24 mouse cellular contexts compared by ENCODE assay signal in genomic region chr10:62540800-62541199, GRCm38 (mm10). TPM values are rescaled to one million over a fixed set of nuclear protein-coding genes. Genes with fewer than 3 reads are reported as not detected.
DNase-seq lines count a peak whose midpoint lies in the region; ATAC-seq and TF ChIP-seq lines count a peak whose summit lies in the region.
"Had no signal": no experiment of that assay in that cellular context is flagged by ENCODE, and none has a peak within 500 bp of the region (broad histone marks: within the 10 kb centered on the region; RNA-seq: fewer than 3 reads in every experiment).

No protein-coding gene starts in this region.

- no peaks in the 10 kb centered on the region for H3K27me3 ChIP-seq in MEL (ENCODE audit: control insufficient read depth in 1 of 2, insufficient read depth in 2 of 2, low read length in 2 of 2)
- no peaks in the 10 kb centered on the region for H3K27me3 ChIP-seq in liver, embryonic 12.5 days (replicated peaks)
- H3K27me3 ChIP-seq: heart, embryonic 12.5 days; hindbrain, embryonic 15.5 days had no signal

- TF ChIP-seq CTCF in MEL (IDR thresholded peaks at IDR 0.05 in 2 of 3, conservative IDR thresholded peaks at IDR 0.05 in 1 of 3; ENCODE audit: control insufficient read depth in 1 of 3, insufficient read depth in 1 of 3, low read depth in 2 of 3, low read length in 3 of 3, poor library complexity in 1 of 3, severe bottlenecking in 1 of 3): no peak

- H3K9me3 ChIP-seq in MEL (replicated peaks; ENCODE audit: insufficient read depth, low read length): no peaks in the 10 kb centered on the region
- H3K9me3 ChIP-seq in liver, embryonic 12.5 days (replicated peaks): no peaks in the 10 kb centered on the region
- H3K9me3 ChIP-seq: G1E; heart, embryonic 12.5 days; hindbrain, embryonic 15.5 days had no signal

- peak overlapping the region; percentile 98 for H3K27ac ChIP-seq in MEL (ENCODE audit: control insufficient read depth, low read depth, low read length)
- H3K27ac ChIP-seq in liver, embryonic 12.5 days: peak overlapping the region; percentile 43; the same call in 1 of the 2 replicates
- H3K27ac ChIP-seq: heart, adult 2 months; hindbrain, embryonic 15.5 days had no signal

- H3K79me2 ChIP-seq in MEL (ENCODE audit: control insufficient read depth, insufficient read depth, low read length, poor library complexity): no peaks in the 10 kb centered on the region; the same call in 1 of the 2 replicates

- ATAC-seq in liver, embryonic 12.5 days: peak; percentile 87
- ATAC-seq in megakaryocyte, adult 5-6 weeks (ENCODE audit: poor library complexity, severe bottlenecking): peak; percentile 2
- ATAC-seq: forebrain, embryonic 14.5 days; midbrain, embryonic 16.5 days had no signal

- no peak for TF ChIP-seq RAD21 in MEL (IDR thresholded peaks at IDR 0.05; ENCODE audit: low read depth, low read length)

- H3K4me1 ChIP-seq in MEL (ENCODE audit: control insufficient read depth in 1 of 2, insufficient read depth in 2 of 2, low read length in 2 of 2): peaks cover 6 to 32% of the 10 kb centered on the region in 2 experiments
- peaks cover 43% of the 10 kb centered on the region for H3K4me1 ChIP-seq in liver, embryonic 12.5 days
- H3K4me1 ChIP-seq: hindbrain, embryonic 15.5 days had no signal

- peaks cover 0 to 16% of the 10 kb centered on the region in 2 experiments; a peak in 2 of 4 replicates for H3K36me3 ChIP-seq in MEL (ENCODE audit: control insufficient read depth in 1 of 2, insufficient read depth in 2 of 2, low read length in 2 of 2)
- no peaks in the 10 kb centered on the region for H3K36me3 ChIP-seq in liver, embryonic 12.5 days
- H3K36me3 ChIP-seq: G1E; heart, embryonic 12.5 days; hindbrain, embryonic 15.5 days had no signal

- peak overlapping the region; percentile 47 to 57 for H3K4me3 ChIP-seq in MEL (ENCODE audit: control insufficient read depth in 1 of 2, insufficient read depth in 1 of 2, low read depth in 2 of 2, low read length in 2 of 2)
- no peak overlapping the region for H3K4me3 ChIP-seq in liver, embryonic 12.5 days
- H3K4me3 ChIP-seq: heart, adult 2 months; heart, embryonic 12.5 days; hindbrain, embryonic 15.5 days had no signal

- peak overlapping the region; percentile 18 for H3K4me2 ChIP-seq in liver, embryonic 12.5 days
- H3K4me2 ChIP-seq: heart, embryonic 12.5 days; hindbrain, embryonic 15.5 days; midbrain, embryonic 11.5 days had no signal

- peak; percentile 48 to 74; a peak in 3 of 4 replicates for TF ChIP-seq EP300 in MEL (IDR thresholded peaks at IDR 0.05; ENCODE audit: low read depth in 1 of 2, low read length in 2 of 2)

- peak; percentile 91 for DNase-seq in MEL (ENCODE audit: low read depth, low spot score)
- peak; percentile 44 for DNase-seq in c-Kit-positive CD71-positive TER-119-negative erythroid progenitor cells, embryonic 14.5 days (ENCODE audit: low read depth)
- no peak for DNase-seq in left cerebral cortex, adult 9 months (ENCODE audit: low spot score in 2 of 2)
- DNase-seq in thymus, postnatal 25 days: no peak
- no peak for DNase-seq in right cerebral cortex, adult 18-20 months
- DNase-seq in adrenal gland, adult (ENCODE audit: inconsistent age in 2 of 2, low spot score in 1 of 2): no peak
- DNase-seq: adrenal gland, postnatal 25 days; cerebellum, adult 2 months; cerebellum, postnatal 25 days; gastrocnemius, postnatal 36 days; heart, postnatal 4 days; kidney, adult 2 months; layer of hippocampus, postnatal 36 days; right cerebral cortex, postnatal 4 days had no signal

- TF ChIP-seq POLR2A in MEL (IDR thresholded peaks at IDR 0.05; ENCODE audit: control insufficient read depth in 1 of 2, insufficient read depth in 1 of 2, low read depth in 1 of 2, low read length in 2 of 2, poor library complexity in 1 of 2): peak in 1 of 2 experiments; percentile 35; a peak in 2 of 4 replicates

- H3K9ac ChIP-seq in MEL (ENCODE audit: control insufficient read depth, low read depth, low read length, poor library complexity, severe bottlenecking): peak overlapping the region; percentile 86
- H3K9ac ChIP-seq in liver, embryonic 12.5 days: no peak overlapping the region
- H3K9ac ChIP-seq: heart, embryonic 12.5 days; hindbrain, embryonic 15.5 days had no signal

- WGBS in liver, embryonic 12.5 days (ENCODE audit: insufficient replicate concordance): 34% methylated on average over 3 of the region's 3 CpGs

TF ChIP-seq in MEL, 35 proteins besides CTCF, POLR2A, EP300 and RAD21:
- TF ChIP-seq TAL1 (IDR thresholded peaks at IDR 0.05; ENCODE audit: low read length) (no peak), MEF2A (IDR thresholded peaks at IDR 0.05; ENCODE audit: extremely low read depth, insufficient replicate concordance, low read depth, low read length, poor library complexity, severe bottlenecking) (no peak), ETS1 (IDR thresholded peaks at IDR 0.05; ENCODE audit: low read depth, low read length) (peak; percentile 90), ZNF384 (IDR thresholded peaks at IDR 0.05; ENCODE audit: low read depth, low read length) (no peak), NELFE (IDR thresholded peaks at IDR 0.05; ENCODE audit: low read depth, low read length) (peak; percentile 23; the same call in 1 of the 2 replicates), ZMIZ1 (IDR thresholded peaks at IDR 0.05; ENCODE audit: low read depth, low read length) (peak; percentile 33; the same call in 1 of the 2 replicates), POLR2AphosphoS2 (IDR thresholded peaks at IDR 0.05; ENCODE audit: low read length) (no peak), RCOR1 (IDR thresholded peaks at IDR 0.05; ENCODE audit: low read depth, low read length) (peak; percentile 35), USF2 (IDR thresholded peaks at IDR 0.05; ENCODE audit: borderline replicate concordance in 1 of 2, insufficient read depth in 1 of 2, low read depth in 1 of 2, low read length in 2 of 2) (no peak), BHLHE40 (IDR thresholded peaks at IDR 0.05; ENCODE audit: borderline replicate concordance, low read depth, low read length) (0 out of 2 replicates have a peak, but pooled peaks have one; percentile 11), CHD1 (IDR thresholded peaks at IDR 0.05; ENCODE audit: low read depth, low read length) (no peak; the same call in 1 of the 2 replicates), POLR2AphosphoS5 (IDR thresholded peaks at IDR 0.05; ENCODE audit: borderline replicate concordance, low read depth, low read length) (no peak), GATA1 (IDR thresholded peaks at IDR 0.05; ENCODE audit: low read depth, low read length) (peak; percentile 79; the same call in 1 of the 2 replicates), ELF1 (IDR thresholded peaks at IDR 0.05; ENCODE audit: low read depth, low read length) (no peak), MYB (IDR thresholded peaks at IDR 0.05; ENCODE audit: low read depth, low read length) (no peak), NRF1 (IDR thresholded peaks at IDR 0.05; ENCODE audit: insufficient read depth, low read depth, low read length, poor library complexity, severe bottlenecking) (no peak), TCF12 (IDR thresholded peaks at IDR 0.05; ENCODE audit: low read depth, low read length) (peak; percentile 71), MAX (IDR thresholded peaks at IDR 0.05; ENCODE audit: low read length) (no peak), SIN3A (IDR thresholded peaks at IDR 0.05; ENCODE audit: low read length) (peak; percentile 91), MYC (IDR thresholded peaks at IDR 0.05; ENCODE audit: low read depth, low read length) (no peak), E2F4 (IDR thresholded peaks at IDR 0.05; ENCODE audit: borderline replicate concordance, low read depth, low read length) (no peak), MXI1 (IDR thresholded peaks at IDR 0.05; ENCODE audit: low read depth, low read length) (peak; percentile 49; the same call in 1 of the 2 replicates), HCFC1 (IDR thresholded peaks at IDR 0.05; ENCODE audit: low read depth, low read length) (peak; percentile 57; the same call in 1 of the 2 replicates), TBP (IDR thresholded peaks at IDR 0.05; ENCODE audit: low read depth, low read length) (peak; percentile 60), MAZ (IDR thresholded peaks at IDR 0.05; ENCODE audit: low read depth, low read length) (peak; percentile 71), GABPA (IDR thresholded peaks at IDR 0.05; ENCODE audit: low read depth, low read length) (no peak), UBTF (IDR thresholded peaks at IDR 0.05; ENCODE audit: borderline replicate concordance, insufficient read depth, low read depth, low read length) (no peak)

RNA-seq across cellular contexts. Expression of gene Srgn, which starts 13.5 kb away (rescaled TPM):
- 217 and 236 TPM in 2 replicates for total RNA-seq in MEL (2012; rRNA removed)
- 100 to 1,000 TPM in 1 of 2 experiments, not detected in 1; 164 TPM for polyA plus RNA-seq in MEL (2012; ENCODE audit: insufficient read depth in 1 of 2, insufficient read length in 2 of 2, low read depth in 1 of 2, low replicate concordance in 2 of 2, missing spikeins in 1 of 2)
- 54.4 and 57.7 TPM in 2 replicates for polyA plus RNA-seq in liver, embryonic 12.5 days (2016; fragmentation: Nextera tagmentation; extraction: Ambion mirVana)
- 646 and 668 TPM in 2 replicates for total RNA-seq in megakaryocyte, adult 5-6 weeks (2015)
- total RNA-seq in megakaryocyte, adult 5-6 weeks (2017): 492 and 500 TPM in 2 replicates
- polyA plus RNA-seq: C2C12 had no signal

RNA-seq across cellular contexts. Expression of gene Kif1bp, which starts 37.5 kb away (rescaled TPM):
- 17.3 and 17.6 TPM in 2 replicates for total RNA-seq in MEL (2012; rRNA removed)
- 100 to 1,000 TPM in 1 of 2 experiments, 10 to 100 TPM in 1; 24.7 to 177 TPM for polyA plus RNA-seq in MEL (2012; ENCODE audit: insufficient read depth in 1 of 2, insufficient read length in 2 of 2, low read depth in 1 of 2, low replicate concordance in 2 of 2, missing spikeins in 1 of 2)
- 20.0 and 21.1 TPM in 2 replicates for polyA plus RNA-seq in liver, embryonic 12.5 days (2016; fragmentation: Nextera tagmentation; extraction: Ambion mirVana)
- total RNA-seq in megakaryocyte, adult 5-6 weeks (2015): 23.3 and 23.6 TPM in 2 replicates
- total RNA-seq in megakaryocyte, adult 5-6 weeks (2017): 18.1 and 19.9 TPM in 2 replicates

RNA-seq across cellular contexts. Expression of gene Vps26a, which starts 54.2 kb away (rescaled TPM):
- total RNA-seq in MEL (2012; rRNA removed): 34.2 and 43.6 TPM in 2 replicates
- 10 to 100 TPM in 1 of 2 experiments, not detected in 1; 64.1 TPM for polyA plus RNA-seq in MEL (2012; ENCODE audit: insufficient read depth in 1 of 2, insufficient read length in 2 of 2, low read depth in 1 of 2, low replicate concordance in 2 of 2, missing spikeins in 1 of 2)
- 59.8 and 59.9 TPM in 2 replicates for polyA plus RNA-seq in liver, embryonic 12.5 days (2016; fragmentation: Nextera tagmentation; extraction: Ambion mirVana)
- total RNA-seq in megakaryocyte, adult 5-6 weeks (2015): 101 and 124 TPM in 2 replicates
- total RNA-seq in megakaryocyte, adult 5-6 weeks (2017): 124 and 146 TPM in 2 replicates

Comparison
In these comparisons a context has a peak if more than half of its experiments do, and no peak if none do; other contexts are left out.
1. DNase-seq: peak in MEL (single experiment) and c-Kit-positive CD71-positive TER-119-negative erythroid progenitor cells, embryonic 14.5 days (single experiment); none in left cerebral cortex, adult 9 months (0 of 2), thymus, postnatal 25 days (single experiment), right cerebral cortex, adult 18-20 months (single experiment) and adrenal gland, adult (0 of 2).